Mouse (Mus musculus): ENCODE data around the gene Klf5. TPM values are rescaled to one million over a fixed set of nuclear protein-coding genes. Genes with fewer than 3 reads are reported as not detected.

Gene Klf5
- total RNA-seq, 2 experiments from 2014 or later: 5.1 TPM

- DNase-seq (ENCODE audit: low spot score in 2 of 2): no peak
These were observed 65.7 kb downstream of the Klf5 start for GRCm38 (mm10) chr14:99364007-99364784.

Other genes starting within 250 kb of the Klf5 start
- 10 to 100 TPM; 12.3 to 14.3 TPM for gene Pibf1, start 199.3 kb upstream of the Klf5 start, total RNA-seq (2021)
- gene Dis3, start 198.9 kb upstream of the Klf5 start, total RNA-seq (2021): 10 to 100 TPM; 20.8 to 21.7 TPM